Mouse (Mus musculus): ENCODE data around the gene Dner. TPM values are rescaled to one million over a fixed set of nuclear protein-coding genes. Genes with fewer than 3 reads are reported as not detected.
"Not testable (repeated sequence)": the region's sequence is repeated elsewhere in the genome, so short reads cannot be mapped to it uniquely, and the experiment has no call there.

Gene Dner
- polyA plus RNA-seq, 1 experiment: 0.08 TPM

- WGBS: 81% methylated on average over 3 of the region's 3 CpGs
- H3K4me1 ChIP-seq (ENCODE audit: control insufficient read depth, insufficient read depth, insufficient read length): no peaks in the 10 kb centered on the region
- H3K27me3 ChIP-seq (ENCODE audit: control insufficient read depth, insufficient read depth, low read length): no peaks in the 10 kb centered on the region
- DNase-seq (ENCODE audit: low read depth in 1 of 2, low spot score in 2 of 2): no peak
- H3K36me3 ChIP-seq (ENCODE audit: control insufficient read depth, insufficient read depth, low read length): no peaks in the 10 kb centered on the region
- H3K4me3 ChIP-seq (ENCODE audit: extremely low read depth, insufficient read depth, insufficient read length): no peak overlapping the region
- H3K27ac ChIP-seq (ENCODE audit: insufficient read depth, low read length): no peak overlapping the region
- TF ChIP-seq POLR2A (IDR thresholded peaks at IDR 0.05; ENCODE audit: low read depth, low read length): no peak
These were observed 334.6 kb downstream of the Dner start for GRCm38 (mm10) chr1:84361389-84361788.

- Histone ChIP-seq H3K36me3 (ENCODE audit: control insufficient read depth, insufficient read depth, low read length) (no peaks in the 10 kb centered on the region), H3K27ac (ENCODE audit: insufficient read depth, low read length) (no peak overlapping the region), H3K4me1 (ENCODE audit: control insufficient read depth, insufficient read depth, insufficient read length) (no peaks in the 10 kb centered on the region), H3K27me3 (ENCODE audit: control insufficient read depth, insufficient read depth, low read length) (no peaks in the 10 kb centered on the region), H3K4me3 (ENCODE audit: extremely low read depth, insufficient read depth, insufficient read length) (no peak overlapping the region)
- TF ChIP-seq POLR2A (IDR thresholded peaks at IDR 0.05; ENCODE audit: low read depth, low read length): no peak
- no peak for TF ChIP-seq CTCF (IDR thresholded peaks at IDR 0.05; ENCODE audit: extremely low read depth, insufficient read depth, insufficient read length, insufficient replicate concordance)
- no peak for DNase-seq (ENCODE audit: low read depth in 1 of 2, low spot score in 2 of 2)
- 73% methylated on average over 6 of the region's 6 CpGs for WGBS
These were observed 336.2 kb downstream of the Dner start for GRCm38 (mm10) chr1:84359611-84360500.

DNA sequence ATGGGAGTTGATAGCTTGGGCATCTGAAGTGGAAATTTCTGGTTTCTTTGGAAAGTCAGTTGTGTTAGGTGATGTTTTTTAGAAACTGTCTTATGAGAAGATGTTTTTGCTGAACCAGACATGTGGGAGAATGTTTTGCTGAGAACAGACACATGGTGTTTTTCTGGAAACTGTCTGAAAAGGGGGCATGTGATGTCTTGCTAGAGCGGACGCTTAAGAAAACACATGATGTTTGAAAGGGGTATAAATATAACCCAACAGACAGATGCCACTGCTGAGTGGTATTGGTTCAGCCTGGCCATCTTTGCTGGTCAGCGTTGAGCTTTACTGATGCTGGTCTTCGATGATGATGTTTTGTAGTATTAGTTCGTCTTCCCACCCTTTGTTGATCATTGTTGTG, 338.8 kb downstream of the Dner start:
- TF ChIP-seq CTCF (IDR thresholded peaks at IDR 0.05; ENCODE audit: extremely low read depth, insufficient read depth, insufficient read length, insufficient replicate concordance) (no peak), POLR2A (IDR thresholded peaks at IDR 0.05; ENCODE audit: low read depth, low read length) (no peak)
- Histone ChIP-seq H3K4me3 (ENCODE audit: extremely low read depth, insufficient read depth, insufficient read length) (no peak overlapping the region), H3K36me3 (ENCODE audit: control insufficient read depth, insufficient read depth, low read length) (no peaks in the 10 kb centered on the region), H3K4me1 (ENCODE audit: control insufficient read depth, insufficient read depth, insufficient read length) (no peaks in the 10 kb centered on the region), H3K27me3 (ENCODE audit: control insufficient read depth, insufficient read depth, low read length) (no peaks in the 10 kb centered on the region), H3K27ac (ENCODE audit: insufficient read depth, low read length) (no peak overlapping the region)
- DNase-seq (ENCODE audit: low read depth in 1 of 2, low spot score in 2 of 2): no peak
- 85% methylated on average over 5 of the region's 5 CpGs for whole genome bisulfite sequencing

GRCm38 (mm10) chr1:84350262-84350661, 345.8 kb downstream of the Dner start:
- H3K27ac ChIP-seq (ENCODE audit: insufficient read depth, low read length): no peak overlapping the region
- no peak for TF ChIP-seq POLR2A (IDR thresholded peaks at IDR 0.05; ENCODE audit: low read depth, low read length)
- TF ChIP-seq CTCF (IDR thresholded peaks at IDR 0.05; ENCODE audit: extremely low read depth, insufficient read depth, insufficient read length, insufficient replicate concordance): no peak
- no peaks in the 10 kb centered on the region for H3K4me1 ChIP-seq (ENCODE audit: control insufficient read depth, insufficient read depth, insufficient read length)
- peak in 1 of 2 experiments; percentile 1 for DNase-seq (ENCODE audit: low read depth in 1 of 2, low spot score in 2 of 2)
- 32% methylated on average over 2 of the region's 2 CpGs for WGBS
- H3K27me3 ChIP-seq (ENCODE audit: control insufficient read depth, insufficient read depth, low read length): no peaks in the 10 kb centered on the region
- no peaks in the 10 kb centered on the region for H3K36me3 ChIP-seq (ENCODE audit: control insufficient read depth, insufficient read depth, low read length)
- H3K4me3 ChIP-seq (ENCODE audit: extremely low read depth, insufficient read depth, insufficient read length): no peak overlapping the region

DNA sequence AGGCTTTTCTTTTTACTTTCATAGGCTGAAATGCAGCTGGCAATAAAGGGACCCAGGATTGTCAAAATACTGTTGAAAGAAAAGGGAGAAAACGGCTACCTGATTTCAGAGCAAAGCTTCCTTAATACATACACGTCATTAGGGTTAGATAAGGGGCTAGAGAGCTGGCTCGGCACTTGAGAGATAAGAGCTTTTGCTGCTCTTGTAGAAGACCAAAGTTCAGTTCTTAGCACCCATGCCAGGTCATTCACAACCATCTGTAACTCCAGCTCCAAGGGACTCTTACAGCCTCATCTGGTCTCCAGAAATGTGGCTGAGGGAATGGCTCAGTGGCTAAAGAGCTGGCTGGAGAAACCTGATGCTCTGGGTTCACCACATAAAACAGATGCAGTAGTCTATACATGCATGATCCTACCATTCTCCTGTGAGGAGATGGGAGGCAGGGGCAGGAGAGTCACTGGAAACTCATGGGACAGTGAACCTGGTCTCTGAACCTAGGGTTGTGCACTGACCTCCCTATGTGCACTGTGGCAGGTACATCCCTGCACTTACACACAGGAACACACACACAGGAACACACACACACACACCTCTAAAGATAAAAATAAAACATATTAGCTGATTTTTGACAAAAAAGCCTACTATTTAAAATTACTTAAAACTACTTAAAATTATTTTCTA, 348.1 kb downstream of the Dner start:
- DNase-seq (ENCODE audit: low read depth in 1 of 2, low spot score in 2 of 2): no peak

DNA sequence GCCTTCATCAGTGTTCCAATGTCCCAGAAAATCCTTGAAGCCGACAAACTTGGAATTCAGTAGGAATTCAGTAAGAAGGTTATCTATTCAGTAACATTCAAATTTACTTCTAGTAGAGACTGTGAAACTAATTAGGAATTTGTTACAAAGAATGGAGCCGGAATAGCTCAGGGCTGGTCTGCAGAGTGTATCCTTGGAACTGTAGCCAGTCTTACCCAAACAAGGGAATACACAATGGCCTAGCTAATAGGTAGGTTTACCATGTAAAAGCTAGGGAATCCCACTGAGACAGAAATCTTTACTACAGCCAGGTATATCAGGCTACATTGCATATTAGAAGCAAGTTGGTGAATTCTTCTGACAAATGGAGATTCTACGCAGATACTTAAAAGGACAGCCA, 363.2 kb downstream of the Dner start:
- not testable (repeated sequence) for DNase-seq (ENCODE audit: low read depth in 1 of 2, low spot score in 2 of 2)
- WGBS: 84% methylated on average over 3 of the region's 3 CpGs

More for the DNA sequence above, 348.1 kb downstream of the Dner start:
- Histone ChIP-seq H3K27me3 (ENCODE audit: control insufficient read depth, insufficient read depth, low read length) (no peaks in the 10 kb centered on the region), H3K36me3 (ENCODE audit: control insufficient read depth, insufficient read depth, low read length) (no peaks in the 10 kb centered on the region), H3K27ac (ENCODE audit: insufficient read depth, low read length) (no peak overlapping the region), H3K4me1 (ENCODE audit: control insufficient read depth, insufficient read depth, insufficient read length) (no peaks in the 10 kb centered on the region), H3K4me3 (ENCODE audit: extremely low read depth, insufficient read depth, insufficient read length) (no peak overlapping the region)
- TF ChIP-seq POLR2A (IDR thresholded peaks at IDR 0.05; ENCODE audit: low read depth, low read length): no peak
- TF ChIP-seq CTCF (IDR thresholded peaks at IDR 0.05; ENCODE audit: extremely low read depth, insufficient read depth, insufficient read length, insufficient replicate concordance): no peak
- WGBS: 76% methylated on average over 3 of the region's 3 CpGs

GRCm38 (mm10) chr1:84331861-84332260, 364.2 kb downstream of the Dner start:
- not testable (repeated sequence) for H3K36me3 ChIP-seq (ENCODE audit: control insufficient read depth, insufficient read depth, low read length); H3K27me3 ChIP-seq (ENCODE audit: control insufficient read depth, insufficient read depth, low read length); H3K4me3 ChIP-seq (ENCODE audit: extremely low read depth, insufficient read depth, insufficient read length); DNase-seq (ENCODE audit: low read depth in 1 of 2, low spot score in 2 of 2); H3K27ac ChIP-seq (ENCODE audit: insufficient read depth, low read length); H3K4me1 ChIP-seq (ENCODE audit: control insufficient read depth, insufficient read depth, insufficient read length)
- 84% methylated on average over 12 of the region's 12 CpGs for WGBS

More for the DNA sequence above, 363.2 kb downstream of the Dner start:
- H3K27ac ChIP-seq (ENCODE audit: insufficient read depth, low read length); H3K4me3 ChIP-seq (ENCODE audit: extremely low read depth, insufficient read depth, insufficient read length); H3K4me1 ChIP-seq (ENCODE audit: control insufficient read depth, insufficient read depth, insufficient read length); H3K36me3 ChIP-seq (ENCODE audit: control insufficient read depth, insufficient read depth, low read length); H3K27me3 ChIP-seq (ENCODE audit: control insufficient read depth, insufficient read depth, low read length): not testable (repeated sequence)

Data from spleen, adult 2 months (tissue).